Mouse (Mus musculus) midbrain, embryonic 11.5 days (tissue): ENCODE measurements at regions not wholly inside any gene's neighbourhood (a gene's known extent, or its start where the extent isn't known, plus 50 kb on each side); places are given as distances from the start of the nearest gene placed in this dataset.

Experiments
- ATAC-seq: fragments of 200-750 bp; cut with Nextera tagmentation; 2 replicates; pipeline ENCODE4 v1.8.0; 2017; ENCODE audit warnings: moderate TSS enrichment, moderate library complexity; ENCODE audit not compliant: low FRiP score
- DNase-seq: peaks from one replicate; pipeline ENCODE4 v3.0.0; 2015; ENCODE audit warnings: low spot score; ENCODE audit errors: missing footprints
- H3K27ac ChIP-seq: fragments of 300-500 bp; sonication (generic); 2 replicates; pipeline ENCODE4 v1.5.1; 2014; ENCODE audit warnings: low read depth, low read length
- H3K27me3 ChIP-seq: fragments of 300-500 bp; sonication (generic); 2 replicates; pipeline ENCODE4 v1.6.1; 2014; ENCODE audit warnings: mild to moderate bottlenecking, low read length, moderate library complexity, mixed read lengths; ENCODE audit not compliant: control insufficient read depth, insufficient read depth
- H3K36me3 ChIP-seq: fragments of 300-500 bp; sonication (generic); 2 replicates; pipeline ENCODE4 v1.6.1; 2014; ENCODE audit warnings: mild to moderate bottlenecking, low read length, moderate library complexity, mixed read lengths; ENCODE audit not compliant: control insufficient read depth, insufficient read depth
- H3K4me1 ChIP-seq: fragments of 300-500 bp; sonication (generic); 2 replicates; pipeline ENCODE4 v1.6.1; 2014; ENCODE audit warnings: low read length; ENCODE audit not compliant: control insufficient read depth, insufficient read depth
- H3K4me2 ChIP-seq: fragments of 300-500 bp; sonication (generic); 2 replicates; pipeline ENCODE4 v1.6.1; 2014; ENCODE audit warnings: mild to moderate bottlenecking, moderate library complexity
- H3K4me3 ChIP-seq: fragments of 300-500 bp; sonication (generic); 2 replicates; pipeline ENCODE4 v1.5.1; 2014; ENCODE audit warnings: low read depth, low read length
- H3K9ac ChIP-seq: fragments of 300-500 bp; sonication (generic); 2 replicates; pipeline ENCODE4 v1.6.1; 2014; ENCODE audit warnings: low read length
- H3K9me3 ChIP-seq: fragments of 300-500 bp; sonication (generic); 2 replicates; pipeline ENCODE4 v1.6.1; 2016; ENCODE audit warnings: low read length; ENCODE audit not compliant: control insufficient read depth
- WGBS: fragments of 180-500 bp; shearing (Covaris S2); extraction: QIAGEN DNeasy Blood & Tissue Kit; methylation state at CpG from one replicate; pipeline ENCODE4 v1.1.7; 2014; 5-methylcytosine and 5-hydroxymethylcytosine counted together

DNA sequence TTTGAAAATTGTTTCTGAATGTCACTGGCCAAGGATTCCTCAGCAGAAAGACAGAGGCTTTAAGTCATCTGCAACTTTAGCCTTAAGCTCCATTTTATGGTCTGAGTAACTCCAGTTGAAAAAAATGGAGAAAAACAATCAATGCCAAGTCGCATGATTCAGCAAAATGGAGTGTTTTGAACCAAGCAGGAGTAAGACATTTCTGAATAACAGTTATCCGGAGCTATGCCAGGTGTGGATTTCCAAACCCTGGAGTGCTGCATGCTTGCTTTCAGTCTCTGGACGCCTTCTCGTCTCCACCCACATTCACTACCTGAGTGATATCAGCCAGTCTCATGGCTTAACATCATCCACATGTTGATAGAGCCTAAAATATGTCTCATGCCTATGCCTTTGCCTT lies 93.7 kb downstream of the Gm10260 start:
- no peaks in the 10 kb centered on the region for H3K27me3 ChIP-seq
- H3K4me1 ChIP-seq, result peaks cover 2% of the 10 kb centered on the region; the same call in 1 of the 2 replicates
- no peak overlapping the region for H3K4me3 ChIP-seq
- ATAC-seq (no peak), DNase-seq (no peak)
- H3K4me2 ChIP-seq, result no peak overlapping the region
- no peak overlapping the region for H3K27ac ChIP-seq
- no peak overlapping the region for H3K9ac ChIP-seq
- H3K9me3 ChIP-seq, result no peaks in the 10 kb centered on the region
- no peaks in the 10 kb centered on the region for H3K36me3 ChIP-seq
- 90% methylated on average over 4 of the region's 4 CpGs for WGBS

DNA sequence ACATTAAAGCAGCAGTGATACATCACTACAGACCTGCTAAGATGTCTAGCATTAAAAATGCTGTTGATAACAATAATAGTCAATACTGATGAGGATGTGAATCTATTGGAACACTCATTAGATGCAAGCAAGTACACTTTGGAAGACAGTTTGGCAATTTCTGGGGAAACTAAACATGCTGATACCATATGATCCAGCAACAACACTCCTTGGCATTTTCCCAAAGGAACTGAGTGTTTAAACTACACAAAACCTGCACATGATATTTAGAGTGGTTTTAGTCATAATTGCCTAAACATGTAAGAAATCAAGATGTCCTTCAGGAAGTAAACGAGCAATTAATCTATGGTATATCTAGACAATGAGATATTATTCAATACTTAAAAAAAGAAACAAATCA lies 95.2 kb downstream of the Gm10260 start:
- 91% methylated on average over 1 of the region's 1 CpGs for WGBS
- Histone ChIP-seq H3K36me3 (no peaks in the 10 kb centered on the region), H3K4me2 (no peak overlapping the region), H3K4me1 (peaks cover 2% of the 10 kb centered on the region; the same call in 1 of the 2 replicates), H3K27ac (no peak overlapping the region), H3K27me3 (no peaks in the 10 kb centered on the region), H3K4me3 (no peak overlapping the region), H3K9ac (no peak overlapping the region), H3K9me3 (no peaks in the 10 kb centered on the region)
- no peak for ATAC-seq
- no peak for DNase-seq

DNA sequence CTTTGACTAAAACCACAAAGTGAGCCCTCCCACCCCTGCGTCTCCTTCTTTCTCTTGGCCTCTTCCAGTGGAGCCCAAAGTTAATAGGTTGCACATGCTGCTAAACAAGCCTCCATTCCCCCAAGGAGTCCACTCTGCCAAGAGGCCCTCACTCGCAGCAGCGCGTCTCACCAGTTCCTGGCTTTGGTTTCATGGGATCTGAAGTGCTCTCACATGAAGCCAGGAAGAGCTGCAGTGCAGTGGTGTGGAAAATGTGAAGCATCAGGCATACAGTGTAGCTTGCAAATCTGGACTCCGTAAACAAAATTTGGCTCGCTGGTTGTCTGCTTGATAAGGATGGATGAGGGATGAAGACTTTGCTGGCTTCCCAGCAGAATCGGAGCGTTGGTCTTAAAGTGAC lies 97.7 kb downstream of the Gm10260 start:
- H3K36me3 ChIP-seq, result no peaks in the 10 kb centered on the region
- H3K9me3 ChIP-seq, result no peaks in the 10 kb centered on the region
- no peak overlapping the region for H3K4me3 ChIP-seq
- no peak overlapping the region for H3K27ac ChIP-seq
- peaks cover 2% of the 10 kb centered on the region; the same call in 1 of the 2 replicates for H3K4me1 ChIP-seq
- ATAC-seq (no peak), DNase-seq (no peak)
- no peak overlapping the region for H3K9ac ChIP-seq
- no peak overlapping the region for H3K4me2 ChIP-seq
- WGBS, result 82% methylated on average over 8 of the region's 8 CpGs
- H3K27me3 ChIP-seq, result no peaks in the 10 kb centered on the region

DNA sequence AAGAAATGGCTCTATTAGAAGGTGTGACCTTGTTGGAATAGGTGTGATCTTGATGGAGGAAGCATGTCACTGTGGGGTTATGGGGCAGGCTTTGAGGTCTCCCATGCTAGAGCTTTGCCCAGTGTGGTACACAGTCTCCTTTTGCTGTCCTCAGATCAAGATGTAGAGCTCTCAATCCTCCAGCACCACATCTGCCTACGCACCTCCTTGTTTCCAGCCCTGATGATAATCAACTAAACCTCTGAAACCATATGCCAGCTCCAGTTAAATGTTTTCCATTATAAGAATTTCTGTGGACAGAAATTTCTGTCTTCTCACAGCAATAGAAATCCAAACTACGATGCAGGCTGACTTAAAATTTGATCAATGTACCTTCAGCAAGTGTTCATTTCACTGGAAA lies 103.8 kb downstream of the Gm10260 start:
- no peaks in the 10 kb centered on the region for H3K9me3 ChIP-seq
- no peak for DNase-seq
- no peak overlapping the region for H3K9ac ChIP-seq
- H3K27me3 ChIP-seq, result no peaks in the 10 kb centered on the region
- H3K4me3 ChIP-seq, result no peak overlapping the region
- no peaks in the 10 kb centered on the region for H3K36me3 ChIP-seq
- no peak for ATAC-seq
- no peak overlapping the region for H3K4me2 ChIP-seq
- no peak overlapping the region for H3K27ac ChIP-seq
- peaks cover 2% of the 10 kb centered on the region; the same call in 1 of the 2 replicates for H3K4me1 ChIP-seq
- WGBS, result 91% methylated on average over 2 of the region's 2 CpGs

- Histone ChIP-seq H3K27ac (no peak overlapping the region), H3K27me3 (no peaks in the 10 kb centered on the region), H3K9me3 (no peaks in the 10 kb centered on the region), H3K36me3 (no peaks in the 10 kb centered on the region), H3K9ac (no peak overlapping the region), H3K4me2 (no peak overlapping the region), H3K4me1 (no peaks in the 10 kb centered on the region), H3K4me3 (no peak overlapping the region)
- DNase-seq (no peak), ATAC-seq (no peak)
- WGBS, result 91% methylated on average over 9 of the region's 9 CpGs
Observed at GRCm38 (mm10) chr13:97652279-97652678, 108.2 kb downstream of the Gm10260 start.

- H3K27me3 ChIP-seq, result no peaks in the 10 kb centered on the region
- H3K4me1 ChIP-seq, result no peaks in the 10 kb centered on the region
- DNase-seq (no peak), ATAC-seq (peak; percentile 68; the same call in 1 of the 2 replicates)
- no peaks in the 10 kb centered on the region for H3K9me3 ChIP-seq
- H3K9ac ChIP-seq, result no peak overlapping the region
- H3K4me2 ChIP-seq, result no peak overlapping the region
- 52% methylated on average over 9 of the region's 9 CpGs for WGBS
- H3K27ac ChIP-seq, result no peak overlapping the region
- no peak overlapping the region for H3K4me3 ChIP-seq
- H3K36me3 ChIP-seq, result no peaks in the 10 kb centered on the region
Observed at GRCm38 (mm10) chr13:97651761-97652160, 108.7 kb downstream of the Gm10260 start.

- DNase-seq, result no peak
- no peak for ATAC-seq
- no peaks in the 10 kb centered on the region for H3K9me3 ChIP-seq
- no peaks in the 10 kb centered on the region for H3K27me3 ChIP-seq
- 94% methylated on average over 5 of the region's 5 CpGs for WGBS
- H3K4me3 ChIP-seq, result no peak overlapping the region
- H3K36me3 ChIP-seq, result no peaks in the 10 kb centered on the region
- no peak overlapping the region for H3K27ac ChIP-seq
- no peak overlapping the region for H3K4me2 ChIP-seq
- H3K4me1 ChIP-seq, result no peaks in the 10 kb centered on the region
- H3K9ac ChIP-seq, result no peak overlapping the region
Observed at GRCm38 (mm10) chr13:97651176-97651575, 109.3 kb downstream of the Gm10260 start.

- no peaks in the 10 kb centered on the region for H3K9me3 ChIP-seq
- ATAC-seq (no peak), DNase-seq (no peak)
- no peaks in the 10 kb centered on the region for H3K36me3 ChIP-seq
- H3K4me2 ChIP-seq, result no peak overlapping the region
- no peaks in the 10 kb centered on the region for H3K4me1 ChIP-seq
- no peak overlapping the region for H3K27ac ChIP-seq
- H3K9ac ChIP-seq, result no peak overlapping the region
- WGBS, result 84% methylated on average over 2 of the region's 2 CpGs
- no peak overlapping the region for H3K4me3 ChIP-seq
- H3K27me3 ChIP-seq, result no peaks in the 10 kb centered on the region
Observed at GRCm38 (mm10) chr13:97650191-97650590, 110.2 kb downstream of the Gm10260 start.

DNA sequence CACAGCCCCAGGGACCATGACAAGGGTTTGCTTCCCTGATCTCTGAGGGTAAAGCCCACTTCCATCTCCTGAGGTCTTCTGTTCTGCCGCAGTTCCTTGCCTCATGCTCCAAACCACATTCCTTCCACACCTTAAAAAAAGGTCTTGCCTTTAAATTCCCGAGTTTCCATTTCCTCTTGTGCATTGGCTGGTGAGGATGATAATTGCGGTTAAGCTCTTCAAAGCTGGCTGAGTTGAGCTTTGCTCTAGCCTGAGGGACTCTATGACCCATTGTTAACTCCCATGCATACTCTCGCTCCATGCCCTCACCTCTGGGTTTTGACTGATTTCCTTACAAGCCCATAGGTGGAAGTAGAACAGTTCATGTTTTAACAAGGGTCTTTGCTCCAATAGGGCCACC lies 112.9 kb downstream of the Gm10260 start:
- Histone ChIP-seq H3K36me3 (no peaks in the 10 kb centered on the region), H3K9ac (no peak overlapping the region), H3K9me3 (no peaks in the 10 kb centered on the region), H3K4me3 (no peak overlapping the region), H3K4me2 (no peak overlapping the region), H3K27ac (no peak overlapping the region), H3K27me3 (no peaks in the 10 kb centered on the region), H3K4me1 (no peaks in the 10 kb centered on the region)
- WGBS, result 84% methylated on average over 4 of the region's 4 CpGs
- DNase-seq, result no peak
- no peak for ATAC-seq

GRCm38 (mm10) chr13:97646021-97646385 lies 114.4 kb downstream of the Gm10260 start:
- no peak overlapping the region for H3K27ac ChIP-seq
- WGBS, result 83% methylated on average over 7 of the region's 7 CpGs
- no peak overlapping the region for H3K4me2 ChIP-seq
- no peaks in the 10 kb centered on the region for H3K36me3 ChIP-seq
- no peak for DNase-seq
- H3K9ac ChIP-seq, result no peak overlapping the region
- ATAC-seq, result no peak
- H3K4me1 ChIP-seq, result no peaks in the 10 kb centered on the region
- no peaks in the 10 kb centered on the region for H3K9me3 ChIP-seq
- H3K4me3 ChIP-seq, result no peak overlapping the region
- no peaks in the 10 kb centered on the region for H3K27me3 ChIP-seq
